In genomic region chr14:19752276-19752675, GRCm38 (mm10) we compare ENCODE assay signal across 8 mouse cellular contexts. TPM values are rescaled to one million over a fixed set of nuclear protein-coding genes. Genes with fewer than 3 reads are reported as not detected.
DNase-seq lines count a peak whose midpoint lies in the region; ATAC-seq and TF ChIP-seq lines count a peak whose summit lies in the region.

No protein-coding gene starts in this region.

- no peaks in the 10 kb centered on the region; the same call in 1 of the 2 replicates for H3K36me3 ChIP-seq in erythroblast, embryonic 14.5 days (ENCODE audit: control insufficient read depth)
- no peaks in the 10 kb centered on the region; the same call in 1 of the 2 replicates for H3K36me3 ChIP-seq in embryonic facial prominence, embryonic 11.5 days (replicated peaks; ENCODE audit: control insufficient read depth, insufficient read depth, low read depth, low read length)
- H3K36me3 ChIP-seq in hindbrain, postnatal 0 days (ENCODE audit: insufficient read depth, low read length) = no peaks in the 10 kb centered on the region
- no peaks in the 10 kb centered on the region for H3K36me3 ChIP-seq in midbrain, embryonic 15.5 days (replicated peaks)

- H3K9ac ChIP-seq in embryonic facial prominence, embryonic 11.5 days (replicated peaks; ENCODE audit: low read length) = peak overlapping the region; percentile 43
- no peak overlapping the region for H3K9ac ChIP-seq in hindbrain, postnatal 0 days (replicated peaks; ENCODE audit: low read length)
- no peak overlapping the region for H3K9ac ChIP-seq in midbrain, embryonic 15.5 days

- peak; percentile 46 for DNase-seq in embryonic facial prominence, embryonic 11.5 days (ENCODE audit: low spot score)
- no peak for DNase-seq in hindbrain, postnatal 0 days (ENCODE audit: low spot score)
- no peak for DNase-seq in c-Kit-positive CD71-positive TER-119-positive erythroid progenitor cells, embryonic 14.5 days (ENCODE audit: low spot score)
- DNase-seq in lung, adult 2 months = no peak
- no peak for DNase-seq in layer of hippocampus, postnatal 36 days

- peak overlapping the region; percentile 82 for H3K4me2 ChIP-seq in embryonic facial prominence, embryonic 11.5 days (ENCODE audit: low read depth, low read length)
- H3K4me2 ChIP-seq in hindbrain, postnatal 0 days (ENCODE audit: low read depth, low read length) = peak overlapping the region; percentile 73
- peak overlapping the region; percentile 98 for H3K4me2 ChIP-seq in midbrain, embryonic 15.5 days

- TF ChIP-seq POLR2A in lung, adult 2 months (IDR thresholded peaks at IDR 0.05; ENCODE audit: borderline replicate concordance, extremely low read depth, low read depth, low read length) = no peak

- H3K27me3 ChIP-seq in erythroblast, embryonic 14.5 days (ENCODE audit: control insufficient read depth) = peaks cover 40% of the 10 kb centered on the region
- H3K27me3 ChIP-seq in embryonic facial prominence, embryonic 11.5 days (ENCODE audit: control insufficient read depth, insufficient read depth, low read length) = no peaks in the 10 kb centered on the region
- 0 out of 2 replicates have a peak, but pooled peaks cover 7% of the 10 kb centered on the region for H3K27me3 ChIP-seq in hindbrain, postnatal 0 days (ENCODE audit: insufficient read depth, low read length)
- H3K27me3 ChIP-seq in midbrain, embryonic 15.5 days (replicated peaks) = peaks cover 34% of the 10 kb centered on the region

- 2% methylated on average over 21 of the region's 21 CpGs for whole genome bisulfite sequencing in embryonic facial prominence, embryonic 11.5 days
- 3% methylated on average over 21 of the region's 21 CpGs for WGBS in hindbrain, postnatal 0 days
- 2% methylated on average over 21 of the region's 21 CpGs for WGBS in midbrain, embryonic 15.5 days
- WGBS in lung, adult 2 months = 13% methylated on average over 21 of the region's 21 CpGs

- no peak overlapping the region for H3K27ac ChIP-seq in embryonic facial prominence, embryonic 11.5 days (replicated peaks; ENCODE audit: low read depth, low read length)
- H3K27ac ChIP-seq in hindbrain, postnatal 0 days = no peak overlapping the region
- no peak overlapping the region for H3K27ac ChIP-seq in midbrain, embryonic 15.5 days

- no peaks in the 10 kb centered on the region; the same call in 1 of the 2 replicates for H3K9me3 ChIP-seq in erythroblast, embryonic 14.5 days (ENCODE audit: control insufficient read depth, low read length)
- H3K9me3 ChIP-seq in embryonic facial prominence, embryonic 11.5 days (replicated peaks; ENCODE audit: control insufficient read depth, low read length) = no peaks in the 10 kb centered on the region
- no peaks in the 10 kb centered on the region for H3K9me3 ChIP-seq in hindbrain, postnatal 0 days (ENCODE audit: low read length)
- H3K9me3 ChIP-seq in midbrain, embryonic 15.5 days = no peaks in the 10 kb centered on the region

- no peak for TF ChIP-seq CTCF in hindbrain, postnatal 0 days (IDR thresholded peaks at IDR 0.05; ENCODE audit: low read depth)
- no peak for TF ChIP-seq CTCF in lung, adult 2 months (IDR thresholded peaks at IDR 0.05; ENCODE audit: insufficient read depth, low read length)

- peaks cover 12% of the 10 kb centered on the region for H3K4me1 ChIP-seq in erythroblast, embryonic 14.5 days (ENCODE audit: control insufficient read depth)
- no peaks in the 10 kb centered on the region for H3K4me1 ChIP-seq in embryonic facial prominence, embryonic 11.5 days (ENCODE audit: control insufficient read depth, insufficient read depth, low read length)
- peaks cover 10% of the 10 kb centered on the region; the same call in 1 of the 2 replicates for H3K4me1 ChIP-seq in hindbrain, postnatal 0 days (ENCODE audit: insufficient read depth, low read length)
- peaks cover 22% of the 10 kb centered on the region for H3K4me1 ChIP-seq in midbrain, embryonic 15.5 days
- peaks cover 3% of the 10 kb centered on the region; the same call in 1 of the 2 replicates for H3K4me1 ChIP-seq in lung, adult 2 months (ENCODE audit: control insufficient read depth, insufficient read depth, low read length)

- H3K4me3 ChIP-seq in erythroblast, embryonic 14.5 days (replicated peaks) = peak overlapping the region; percentile 12
- peak overlapping the region; percentile 57 for H3K4me3 ChIP-seq in embryonic facial prominence, embryonic 11.5 days (ENCODE audit: low read depth, low read length)
- peak overlapping the region; percentile 49 for H3K4me3 ChIP-seq in hindbrain, postnatal 0 days (ENCODE audit: low read length)
- peak overlapping the region; percentile 59 for H3K4me3 ChIP-seq in midbrain, embryonic 15.5 days
- no peak overlapping the region for H3K4me3 ChIP-seq in lung, adult 2 months (replicated peaks; ENCODE audit: extremely low read depth, low read depth, low read length)

- no peak for ATAC-seq in erythroblast, adult 5-6 weeks (replicated peaks; ENCODE audit: low FRiP score, poor library complexity, severe bottlenecking)
- no peak for ATAC-seq in embryonic facial prominence, embryonic 11.5 days (replicated peaks; ENCODE audit: insufficient number of reproducible peaks, low FRiP score, low TSS enrichment, low read depth)
- ATAC-seq in hindbrain, postnatal 0 days = no peak
- ATAC-seq in midbrain, embryonic 15.5 days (replicated peaks) = no peak

RNA-seq across cellular contexts. Expression of gene Nid2, which starts 1.2 kb away (rescaled TPM):
- 0.05 and 0.07 TPM in 2 replicates for polyA plus RNA-seq in erythroblast, embryonic 14.5 days (2012)
- total RNA-seq in erythroblast, adult 5-6 weeks (2015; ENCODE audit: low replicate concordance) = 3.1 TPM in 1 of 2 replicates, not detected in the other
- total RNA-seq in erythroblast, adult 5-6 weeks (2017; ENCODE audit: low replicate concordance) = 0.84 TPM in 1 of 2 replicates, not detected in the other
- 46.1 and 50.6 TPM in 2 replicates for polyA plus RNA-seq in embryonic facial prominence, embryonic 11.5 days (2014; fragmentation: Nextera tagmentation; extraction: Ambion mirVana)
- 40.6 and 52.8 TPM in 2 replicates for total RNA-seq in hindbrain, postnatal 0 days (2014; rRNA removed)
- 22.5 and 25.5 TPM in 2 replicates for polyA plus RNA-seq in hindbrain, postnatal 0 days (2015; fragmentation: Nextera tagmentation; extraction: Ambion mirVana)
- polyA plus RNA-seq in midbrain, embryonic 15.5 days (2015; fragmentation: Nextera tagmentation; extraction: Ambion mirVana) = 41.0 and 44.4 TPM in 2 replicates
- 10.4 and 10.7 TPM in 2 replicates for polyA plus RNA-seq in lung, adult 2 months (2012; rRNA removed)
- total RNA-seq in layer of hippocampus, postnatal 36 days (2021) = 1 to 10 TPM; 4.1 to 5.2 TPM

Comparison
In these comparisons a context has a peak if more than half of its experiments do, and no peak if none do; other contexts are left out.
1. RNA of gene Nid2, which starts 1.2 kb away (polyA plus RNA-seq): 46.1 to 50.6 TPM in embryonic facial prominence, embryonic 11.5 days, 41.0 to 44.4 TPM in midbrain, embryonic 15.5 days, 22.5 to 25.5 TPM in hindbrain, postnatal 0 days and 10.4 to 10.7 TPM in lung, adult 2 months; 0.05 to 0.07 TPM in erythroblast, embryonic 14.5 days; every median in the first group is over 10 times any median in the second.
2. Peak in every context shown above with its lines, with median percentiles within 50 percentile points of each other: H3K4me2 ChIP-seq.